In the genomic region with DNA sequence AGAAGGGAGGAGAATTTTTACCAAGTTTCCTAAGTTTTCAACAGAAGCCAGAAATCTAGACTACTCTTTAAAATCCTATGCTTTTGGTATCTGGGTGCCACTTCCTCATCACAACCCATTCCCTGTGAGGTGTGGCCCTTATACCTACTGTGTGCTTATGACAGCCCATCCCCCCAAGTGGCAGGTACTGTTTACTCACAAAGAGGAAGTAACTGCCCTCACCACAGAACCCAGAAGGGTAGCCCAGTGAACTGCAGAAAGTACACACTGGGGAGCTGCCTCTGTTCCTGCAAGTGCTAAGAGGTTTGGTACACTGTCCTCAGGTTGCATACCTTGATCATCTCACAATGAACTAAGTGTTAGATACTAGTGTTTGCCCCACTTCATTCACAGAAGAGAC, we compare ENCODE assay signal across 8 mouse cellular contexts. TPM values are rescaled to one million over a fixed set of nuclear protein-coding genes. Genes with fewer than 3 reads are reported as not detected.
A peak's percentile ranks its signal among the peaks of the same experiment; 100 is the strongest.
DNase-seq lines count a peak whose midpoint lies in the region; ATAC-seq and TF ChIP-seq lines count a peak whose summit lies in the region.

No protein-coding gene starts in this region.

- H3K4me3 ChIP-seq in midbrain, embryonic 10.5 days: peak overlapping the region; percentile 98; the same call in 1 of the 2 replicates
- no peak overlapping the region for H3K4me3 ChIP-seq in midbrain, embryonic 16.5 days (ENCODE audit: low read depth, low read length)
- H3K4me3 ChIP-seq in lung, postnatal 0 days (ENCODE audit: low read depth, low read length): no peak overlapping the region

- peak; percentile 27 for DNase-seq in CD4-positive, CD25-positive, alpha-beta regulatory T cell, adult 2 months (ENCODE audit: low read depth, low spot score)
- no peak for DNase-seq in midbrain, embryonic 10.5 days (ENCODE audit: low spot score)
- peak; percentile 23 for DNase-seq in lung, postnatal 0 days (ENCODE audit: low spot score)
- peak; percentile 23 for DNase-seq in thymus, postnatal 0 days (ENCODE audit: low spot score)
- no peak for DNase-seq in ovary, adult 18-20 months (ENCODE audit: low spot score)
- no peak for DNase-seq in right cerebral cortex, postnatal 10 days (ENCODE audit: low spot score in 2 of 2)

- H3K9me3 ChIP-seq in midbrain, embryonic 10.5 days (replicated peaks): no peaks in the 10 kb centered on the region
- H3K9me3 ChIP-seq in midbrain, embryonic 16.5 days (replicated peaks; ENCODE audit: control insufficient read depth, low read length, poor library complexity, severe bottlenecking): no peaks in the 10 kb centered on the region
- H3K9me3 ChIP-seq in lung, postnatal 0 days (ENCODE audit: low read length): no peaks in the 10 kb centered on the region

- H3K4me2 ChIP-seq in midbrain, embryonic 16.5 days (ENCODE audit: low read length): no peak overlapping the region; the same call in 1 of the 2 replicates
- H3K4me2 ChIP-seq in lung, postnatal 0 days (replicated peaks; ENCODE audit: low read depth, low read length): peak overlapping the region; percentile 82; the same call in 1 of the 2 replicates

- no peaks in the 10 kb centered on the region for H3K36me3 ChIP-seq in midbrain, embryonic 10.5 days
- no peaks in the 10 kb centered on the region for H3K36me3 ChIP-seq in midbrain, embryonic 16.5 days (ENCODE audit: control insufficient read depth, insufficient read depth, low read length)
- no peaks in the 10 kb centered on the region for H3K36me3 ChIP-seq in lung, postnatal 0 days (ENCODE audit: insufficient read depth, low read length)

- no peak for TF ChIP-seq CTCF in lung, postnatal 0 days (IDR thresholded peaks at IDR 0.05)

- H3K27me3 ChIP-seq in midbrain, embryonic 10.5 days (ENCODE audit: low read depth, poor library complexity, severe bottlenecking): no peaks in the 10 kb centered on the region
- no peaks in the 10 kb centered on the region for H3K27me3 ChIP-seq in midbrain, embryonic 16.5 days (ENCODE audit: control insufficient read depth, insufficient read depth, low read depth, low read length)
- no peaks in the 10 kb centered on the region for H3K27me3 ChIP-seq in lung, postnatal 0 days (replicated peaks; ENCODE audit: insufficient read depth, low read length)

- H3K27ac ChIP-seq in midbrain, embryonic 10.5 days (replicated peaks): no peak overlapping the region
- no peak overlapping the region for H3K27ac ChIP-seq in midbrain, embryonic 16.5 days (ENCODE audit: low read length)
- H3K27ac ChIP-seq in lung, postnatal 0 days (ENCODE audit: low read length): no peak overlapping the region

- TF ChIP-seq EP300 in lung, postnatal 0 days (IDR thresholded peaks at IDR 0.05): no peak

- H3K9ac ChIP-seq in midbrain, embryonic 16.5 days (ENCODE audit: low read depth, low read length): no peak overlapping the region
- no peak overlapping the region for H3K9ac ChIP-seq in lung, postnatal 0 days (replicated peaks; ENCODE audit: low read depth)

- H3K4me1 ChIP-seq in midbrain, embryonic 10.5 days: peaks cover 50% of the 10 kb centered on the region
- H3K4me1 ChIP-seq in midbrain, embryonic 16.5 days (ENCODE audit: control insufficient read depth, insufficient read depth, low read length): peaks cover 32% of the 10 kb centered on the region
- peaks cover 17% of the 10 kb centered on the region; the same call in 1 of the 2 replicates for H3K4me1 ChIP-seq in lung, postnatal 0 days (ENCODE audit: insufficient read depth, low read depth, low read length)

- ATAC-seq in CD4-positive, CD25-positive, alpha-beta regulatory T cell, adult 4 months: no peak
- ATAC-seq in midbrain, embryonic 16.5 days: no peak
- no peak for ATAC-seq in lung, postnatal 0 days

RNA-seq across cellular contexts. Expression of a gene that starts 2.0 kb away (rescaled TPM):
- 10 to 100 TPM; 25.5 to 30.0 TPM for polyA plus RNA-seq in CD4-positive, CD25-positive, alpha-beta regulatory T cell, adult 4 months (2017; shearing (Covaris generic))
- polyA plus RNA-seq in midbrain, embryonic 10.5 days (2016; fragmentation: Nextera tagmentation; extraction: Ambion mirVana): 90.1 and 98.8 TPM in 2 replicates
- polyA plus RNA-seq in midbrain, embryonic 16.5 days (2015; fragmentation: Nextera tagmentation; extraction: Ambion mirVana): 65.3 and 67.2 TPM in 2 replicates
- 52.1 and 60.0 TPM in 2 replicates for polyA plus RNA-seq in lung, postnatal 0 days (2015; fragmentation: Nextera tagmentation; extraction: Ambion mirVana)
- polyA plus RNA-seq in thymus, postnatal 0 days (2015; fragmentation: Nextera tagmentation; extraction: Ambion mirVana): 73.0 and 83.5 TPM in 2 replicates

RNA-seq across cellular contexts. Expression of a gene that starts 9.5 kb away (rescaled TPM):
- not detected for polyA plus RNA-seq in CD4-positive, CD25-positive, alpha-beta regulatory T cell, adult 4 months (2017; shearing (Covaris generic))
- not detected in 2 replicates for polyA plus RNA-seq in midbrain, embryonic 10.5 days (2016; fragmentation: Nextera tagmentation; extraction: Ambion mirVana)
- 0.22 and 0.36 TPM in 2 replicates for polyA plus RNA-seq in midbrain, embryonic 16.5 days (2015; fragmentation: Nextera tagmentation; extraction: Ambion mirVana)
- not detected in 2 replicates for polyA plus RNA-seq in lung, postnatal 0 days (2015; fragmentation: Nextera tagmentation; extraction: Ambion mirVana)
- polyA plus RNA-seq in thymus, postnatal 0 days (2015; fragmentation: Nextera tagmentation; extraction: Ambion mirVana): 0.14 and 0.22 TPM in 2 replicates

RNA-seq across cellular contexts. Expression of a gene that starts 57.9 kb away (rescaled TPM):
- polyA plus RNA-seq in CD4-positive, CD25-positive, alpha-beta regulatory T cell, adult 4 months (2017; shearing (Covaris generic)): not detected
- 0.88 and 1.1 TPM in 2 replicates for polyA plus RNA-seq in midbrain, embryonic 10.5 days (2016; fragmentation: Nextera tagmentation; extraction: Ambion mirVana)
- polyA plus RNA-seq in midbrain, embryonic 16.5 days (2015; fragmentation: Nextera tagmentation; extraction: Ambion mirVana): 5.5 and 6.6 TPM in 2 replicates
- 0.04 TPM in 1 of 2 replicates, not detected in the other for polyA plus RNA-seq in lung, postnatal 0 days (2015; fragmentation: Nextera tagmentation; extraction: Ambion mirVana)
- 0.77 and 1.0 TPM in 2 replicates for polyA plus RNA-seq in thymus, postnatal 0 days (2015; fragmentation: Nextera tagmentation; extraction: Ambion mirVana)

Comparison
In these comparisons a context has a peak if more than half of its experiments do, and no peak if none do; other contexts are left out.
1. DNase-seq: peak in CD4-positive, CD25-positive, alpha-beta regulatory T cell, adult 2 months (single experiment), lung, postnatal 0 days (single experiment) and thymus, postnatal 0 days (single experiment); none in midbrain, embryonic 10.5 days (single experiment), ovary, adult 18-20 months (single experiment) and right cerebral cortex, postnatal 10 days (0 of 2).